Mouse (Mus musculus) small intestine, adult 2 months (tissue): ENCODE data around the gene Cnpy3.

Experiments used
- CTCF ChIP-seq: fragments of 200-500 bp; IDR thresholded peaks from 2 replicates; pipeline ENCODE4 v1.5.1; 2012; ENCODE audit warnings: low read depth, mild to moderate bottlenecking, control low read depth, inconsistent platforms, low read length, moderate library complexity, mixed read lengths; ENCODE audit not compliant: insufficient replicate concordance, insufficient read length; ENCODE audit errors: extremely low read depth
- POLR2A ChIP-seq: fragments of 200-500 bp; IDR thresholded peaks from 2 replicates; pipeline ENCODE4 v1.6.1; 2012; ENCODE audit warnings: low read depth, mild to moderate bottlenecking, control low read depth, inconsistent platforms, low read length, moderate library complexity

DNA sequence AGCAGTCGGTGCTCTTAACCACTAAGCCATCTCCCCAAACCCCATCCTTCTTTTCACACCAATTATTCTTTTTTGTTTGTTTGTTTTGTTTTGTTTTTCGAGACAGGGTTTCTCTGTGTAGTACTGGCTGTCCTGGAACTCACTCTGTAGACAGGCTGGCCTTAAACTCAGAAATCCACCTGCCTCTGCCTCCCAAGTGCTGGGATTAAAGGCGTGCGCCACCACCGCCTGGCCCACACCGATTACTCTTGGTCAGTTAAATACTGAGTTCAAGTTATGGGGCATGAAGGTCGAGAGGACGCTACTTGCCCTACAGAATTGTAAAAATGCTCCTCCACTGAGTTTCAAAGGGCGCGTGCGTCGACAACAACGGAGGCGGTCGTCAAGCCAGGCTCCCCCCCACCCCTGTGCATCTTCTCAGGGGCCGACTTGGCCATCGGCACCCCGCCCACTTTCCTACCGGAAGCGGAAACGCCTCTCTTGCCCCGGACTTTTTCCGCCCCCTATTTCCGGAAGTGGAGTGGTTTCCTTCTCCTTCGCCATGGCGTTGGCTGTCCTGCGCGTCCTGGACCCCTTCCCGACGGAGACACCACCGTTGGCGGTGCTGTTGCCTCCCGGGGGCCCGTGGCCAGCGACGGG lies 40.9 kb downstream of the Cnpy3 start, which contains the start of gene Pex6:
- no peak for TF ChIP-seq CTCF
- TF ChIP-seq POLR2A: peak; percentile 55; the same call in 1 of the 2 replicates
